Mouse (Mus musculus) gastrocnemius, postnatal 10 days (tissue): ENCODE results near the gene Vmn2r74. TPM values are rescaled to one million over a fixed set of nuclear protein-coding genes. Genes with fewer than 3 reads are reported as not detected.

ENCODE experiments used
- DNase-seq: peaks from one replicate; pipeline ENCODE4 v3.0.0; 2021; ENCODE audit warnings: mixed read lengths
- long read RNA-seq, 2 experiments: library from polyadenylated mRNA; stranded (forward); transcript quantifications; one replicate each; pipeline ENCODE4 v2.0.0; 2021
- total RNA-seq, 2 experiments: library from RNA; stranded (reverse); gene quantifications; 2 replicates each; pipeline ENCODE4 v1.2.3; 2021

Vmn2r74 gene
- not detected for total RNA-seq
- long read RNA-seq, experiment 1: 0 reads
- long read RNA-seq, experiment 2: 0 reads

- DNase-seq: no peak
Measured at GRCm38 (mm10) chr7:85961529-85961928, at the start of gene Vmn2r74. Vmn2r74 (minus strand) TSS chr7:85961629.

GRCm38 (mm10) chr7:86007533-86007932 lies 46.1 kb upstream of the Vmn2r74 start:
- DNase-seq: no peak

Other genes with a start within 250 kb of the Vmn2r74 start
- not detected for gene Vmn2r72, start 206.5 kb downstream of the Vmn2r74 start, total RNA-seq
- not detected for gene Vmn2r73, start 85.4 kb downstream of the Vmn2r74 start, total RNA-seq
- gene Vmn2r75, start 210.1 kb upstream of the Vmn2r74 start, total RNA-seq: not detected